Mouse (Mus musculus): ENCODE results near the gene Scn2b.

Gene Scn2b

DNA sequence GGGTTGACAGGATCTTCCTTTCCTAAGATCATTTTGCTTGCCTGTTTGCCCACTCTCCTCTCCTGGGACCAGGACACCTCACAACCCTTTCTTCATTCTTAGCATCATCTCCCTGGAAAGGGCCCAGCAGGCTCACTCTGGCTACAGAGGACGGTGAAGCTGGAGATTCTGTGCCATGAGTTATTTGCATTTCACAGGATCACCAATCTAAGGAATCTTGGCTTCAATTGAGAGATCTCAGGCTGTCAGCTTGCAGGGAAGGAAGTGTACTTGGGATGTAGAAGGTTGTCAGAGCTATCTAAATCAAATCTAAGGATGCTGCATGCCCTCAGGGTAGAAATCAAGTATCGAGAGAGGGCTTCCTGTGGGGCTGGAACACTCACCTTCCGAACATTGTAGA lies 55.9 kb downstream of the Scn2b start:
- DNase-seq (ENCODE audit: low spot score): no peak

DNA sequence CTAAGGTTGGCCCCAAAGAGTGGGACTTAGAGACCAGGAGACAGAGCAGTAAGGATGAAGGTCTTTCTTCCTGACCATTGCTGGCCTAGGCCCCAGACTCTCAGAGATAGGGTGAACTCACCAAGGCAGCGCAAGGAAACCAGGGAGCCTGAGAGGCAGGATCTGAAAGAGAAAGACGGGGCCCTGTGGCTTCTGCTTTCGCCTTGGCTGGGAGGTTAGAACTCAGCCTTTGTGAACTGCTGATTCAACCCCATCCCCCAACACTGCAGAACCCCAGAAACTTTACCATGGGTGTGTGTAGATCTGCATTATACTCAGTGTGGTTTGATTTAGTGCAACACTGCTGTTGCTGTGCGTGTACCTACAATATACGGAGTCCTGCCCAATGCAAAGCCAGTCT lies 61.7 kb downstream of the Scn2b start:
- no peak for DNase-seq (ENCODE audit: low spot score)

Measured in spleen, adult 12 weeks (tissue).